Mouse (Mus musculus): ENCODE results near the gene Asic2.

Asic2 gene

DNA sequence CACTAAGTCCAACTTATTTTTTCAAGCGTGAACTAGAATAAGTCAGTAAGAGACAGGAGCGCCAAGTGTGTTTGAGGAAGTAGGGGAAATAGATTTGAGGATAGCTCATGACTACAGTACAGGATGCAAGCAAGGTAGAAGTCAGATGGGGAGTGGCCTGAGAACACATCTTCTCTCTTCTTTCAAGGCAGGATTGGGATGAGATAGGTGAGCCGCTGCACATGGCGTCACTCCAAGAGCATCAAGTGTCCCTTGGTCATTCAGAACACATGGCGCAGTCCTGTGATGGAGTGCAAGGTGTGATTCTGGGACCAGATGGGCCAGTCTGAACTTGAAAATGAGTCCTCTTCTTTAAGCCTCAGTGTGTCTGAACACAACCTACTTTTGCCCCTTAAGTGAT lies 366.5 kb downstream of the Asic2 start:
- no peak for DNase-seq

DNA sequence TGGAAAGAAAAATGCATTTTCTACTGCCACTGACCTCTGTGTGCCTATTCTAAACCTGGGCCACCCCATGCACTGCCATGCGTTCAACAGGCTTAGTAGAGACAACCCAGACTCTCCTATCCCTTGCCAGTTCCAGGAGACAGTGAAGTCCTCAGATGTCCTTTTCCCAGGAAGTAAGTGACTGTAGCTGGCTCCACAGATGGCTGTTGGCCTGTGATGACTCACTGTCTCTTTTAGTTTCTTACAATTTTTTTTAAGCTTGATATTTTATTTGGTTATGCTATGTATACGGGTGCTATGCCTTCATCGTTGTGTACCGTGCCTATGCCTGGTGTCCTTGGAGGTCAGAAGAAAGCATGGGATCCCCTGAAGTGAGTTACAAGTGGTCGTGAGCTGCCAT lies 370.7 kb downstream of the Asic2 start:
- DNase-seq, result no peak

DNA sequence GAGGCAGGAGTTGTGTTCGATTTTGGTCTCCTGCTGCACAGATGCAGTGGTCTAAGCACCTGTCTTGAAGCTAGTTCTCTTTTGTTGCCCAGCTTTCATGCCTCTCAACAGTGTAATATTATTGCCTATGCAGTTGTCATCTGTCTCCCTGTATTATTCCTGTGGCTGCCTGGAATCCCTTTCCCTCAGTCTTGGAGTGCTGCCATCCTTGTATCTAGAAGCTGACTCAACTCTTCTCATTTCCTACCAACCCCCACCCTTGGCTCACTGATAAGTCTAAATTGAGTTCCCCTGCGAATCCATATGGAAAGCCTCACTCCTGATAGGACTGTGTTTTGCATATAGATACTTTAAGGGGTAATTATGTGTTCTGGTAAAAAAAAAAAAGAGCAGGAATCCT lies 373.0 kb downstream of the Asic2 start:
- peak; percentile 22 for DNase-seq

DNA sequence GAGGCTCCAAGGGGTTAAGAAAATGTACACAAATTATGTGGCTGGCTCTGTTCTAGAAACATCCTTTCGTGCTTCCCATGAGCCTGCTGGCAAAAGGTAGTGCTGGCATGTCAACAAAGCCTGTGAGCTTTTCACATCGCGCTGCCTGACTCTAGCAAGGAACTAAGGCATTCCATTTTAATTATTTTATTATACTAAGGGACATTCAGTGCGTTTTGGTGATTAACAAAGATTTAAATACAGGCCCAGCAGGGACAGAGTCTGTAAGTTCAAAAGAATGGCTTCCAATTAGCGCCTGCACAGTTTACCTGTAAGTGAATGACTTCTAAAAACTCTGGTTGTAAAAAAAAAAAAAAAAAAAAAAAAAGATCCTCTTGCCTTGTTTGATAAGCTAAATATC lies 375.5 kb downstream of the Asic2 start:
- no peak for DNase-seq

DNA sequence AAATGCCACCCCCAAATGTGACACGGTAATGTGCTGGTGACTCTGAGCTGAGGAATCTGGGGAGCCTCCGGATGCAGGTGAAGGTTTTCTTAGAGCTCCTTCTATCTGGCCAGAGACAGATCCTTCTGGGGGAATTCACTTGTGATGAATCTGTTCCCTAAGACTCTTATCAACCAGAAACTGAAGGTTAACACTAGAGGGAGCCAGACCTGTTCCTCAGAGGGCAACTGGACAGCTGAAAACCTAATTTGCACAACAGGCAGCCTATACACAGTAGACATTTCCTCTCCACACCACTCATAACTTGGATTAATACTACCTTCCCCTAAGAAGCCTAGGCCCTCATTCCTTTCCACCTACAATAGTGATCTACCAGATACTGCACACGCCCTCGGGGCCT lies 377.3 kb downstream of the Asic2 start:
- DNase-seq, result no peak

DNA sequence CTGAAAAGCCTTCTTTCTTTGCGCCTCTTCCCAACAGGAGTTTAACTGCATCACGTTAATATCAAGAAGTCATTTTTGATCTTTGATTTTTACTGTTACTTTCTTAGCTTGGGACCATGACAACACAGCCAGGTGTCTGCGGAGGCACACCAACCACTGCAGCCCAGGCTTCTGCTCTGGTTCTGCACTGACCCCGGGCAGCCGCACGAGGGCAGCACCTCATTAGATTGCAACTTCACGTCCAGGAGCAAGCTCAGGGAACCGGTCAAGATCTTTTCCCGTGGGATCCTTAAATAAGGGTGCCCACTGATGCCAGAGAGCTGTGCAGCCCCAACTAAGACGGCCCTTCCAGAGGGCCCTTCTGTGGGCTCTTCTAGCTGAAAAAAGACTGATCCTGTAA lies 379.6 kb downstream of the Asic2 start:
- peak; percentile 71 for DNase-seq

DNA sequence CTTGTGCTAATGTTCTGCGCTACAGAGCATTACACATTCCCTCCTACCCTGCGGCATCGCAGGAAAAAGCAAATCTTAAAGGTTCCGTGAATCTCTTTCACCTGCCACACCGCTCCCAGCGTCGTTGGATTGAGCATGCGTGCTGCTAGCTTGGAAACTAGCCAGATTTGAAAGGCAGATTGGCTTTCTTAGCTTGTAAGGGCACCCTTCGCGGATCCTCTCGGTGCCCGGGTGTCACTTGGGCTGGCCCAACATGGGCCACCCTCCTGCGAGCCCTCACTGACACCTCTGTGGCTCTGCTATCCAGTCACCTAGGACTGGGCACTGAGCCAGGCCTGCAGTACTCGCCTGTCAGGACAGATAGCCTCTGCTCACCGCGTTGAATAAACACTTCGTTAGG lies 380.3 kb downstream of the Asic2 start:
- no peak for DNase-seq

DNA sequence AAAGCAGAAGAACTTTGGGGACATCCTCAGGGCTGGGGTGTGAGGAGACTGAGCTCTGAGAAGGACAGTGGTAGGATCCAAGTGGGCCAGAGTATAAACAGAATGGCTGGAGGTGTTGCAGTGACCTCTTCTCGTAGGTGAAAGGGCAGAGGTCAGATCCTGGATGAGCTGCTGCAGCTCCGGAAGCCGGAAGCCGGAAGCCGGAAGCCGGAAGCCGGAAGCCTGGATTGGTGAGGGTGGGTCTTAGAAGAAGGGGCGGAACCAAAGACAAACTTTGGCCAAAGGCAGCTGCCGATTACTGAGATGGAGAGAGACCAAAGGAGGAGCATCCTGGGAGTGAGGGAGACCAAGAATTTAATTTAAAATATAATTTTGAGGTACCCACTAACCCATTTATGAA lies 381.1 kb downstream of the Asic2 start:
- DNase-seq, result no peak

DNA sequence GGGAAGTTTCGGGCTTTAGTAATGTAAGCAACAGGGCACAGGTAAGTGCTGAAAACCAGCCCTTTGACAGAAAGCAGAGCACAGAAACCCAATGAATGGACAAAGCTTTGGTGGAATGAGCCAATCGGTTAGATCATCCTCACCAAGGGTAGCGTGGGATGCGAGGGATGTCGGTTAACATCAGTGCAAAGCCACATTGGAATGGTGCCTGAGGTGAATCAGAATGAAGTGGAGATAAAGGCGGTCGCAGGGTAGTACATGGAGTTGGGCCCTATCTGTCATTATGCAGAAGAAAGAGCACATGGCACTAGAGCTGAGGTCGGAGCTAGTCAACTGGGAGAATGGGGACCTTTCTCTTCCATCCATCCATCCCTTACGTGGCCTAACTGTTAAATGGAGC lies 383.8 kb downstream of the Asic2 start:
- DNase-seq, result no peak

DNA sequence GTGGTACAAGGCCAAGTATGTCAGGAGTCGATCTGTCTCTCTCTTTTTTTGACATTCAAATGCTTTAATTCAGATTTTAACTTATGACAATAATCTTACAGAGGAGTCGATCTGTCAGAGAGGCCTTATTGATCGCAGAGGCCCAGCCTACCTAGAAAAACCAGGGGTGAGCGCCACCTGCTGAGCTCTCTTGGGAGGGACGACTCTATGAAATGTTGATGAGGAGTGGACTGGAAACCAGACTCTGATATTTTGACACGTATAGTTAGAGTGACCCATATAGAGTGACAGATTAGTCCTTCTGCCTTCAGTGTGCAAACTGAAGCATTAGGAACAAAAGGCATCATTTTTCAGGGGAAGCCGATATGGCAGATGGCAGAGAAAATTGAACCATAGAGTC lies 385.1 kb downstream of the Asic2 start:
- DNase-seq, result no peak

DNA sequence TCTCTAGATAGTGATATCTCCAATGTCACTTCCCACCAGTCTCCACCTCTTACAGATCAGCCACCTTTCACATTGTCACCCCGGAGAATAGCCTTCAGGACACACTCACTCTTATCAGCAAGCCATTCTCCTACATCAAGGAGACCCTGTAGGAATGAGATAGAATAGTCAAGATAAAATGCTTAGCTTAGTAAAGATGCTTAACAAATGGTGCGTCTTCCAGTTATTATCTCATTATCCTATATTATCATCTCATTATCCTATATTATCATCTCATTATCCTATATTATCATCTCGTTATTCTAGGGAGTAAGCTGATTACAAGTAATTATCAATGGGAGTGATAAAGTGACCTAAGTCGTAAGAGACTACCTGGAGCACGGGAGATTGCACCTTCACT lies 386.1 kb downstream of the Asic2 start:
- no peak for DNase-seq

DNA sequence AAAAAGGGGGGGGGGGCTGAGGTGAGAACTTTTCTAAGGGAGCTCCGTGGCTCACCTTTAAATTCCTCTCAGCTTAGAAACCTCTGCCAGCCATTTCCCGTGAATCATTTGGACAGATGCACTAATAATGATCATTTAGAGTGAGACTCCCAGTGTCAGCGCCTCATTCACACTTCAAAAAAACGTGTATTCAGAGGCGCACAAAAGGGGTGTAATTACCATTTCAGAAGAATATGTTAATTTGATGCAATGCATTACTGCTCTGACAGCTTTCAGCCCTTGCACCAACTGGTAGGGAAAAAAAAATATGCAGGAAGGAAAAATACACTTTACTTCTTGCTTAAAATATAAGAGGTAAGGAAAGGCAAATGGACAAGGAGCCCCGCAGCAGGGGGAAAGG lies 388.5 kb downstream of the Asic2 start:
- DNase-seq, result no peak

DNA sequence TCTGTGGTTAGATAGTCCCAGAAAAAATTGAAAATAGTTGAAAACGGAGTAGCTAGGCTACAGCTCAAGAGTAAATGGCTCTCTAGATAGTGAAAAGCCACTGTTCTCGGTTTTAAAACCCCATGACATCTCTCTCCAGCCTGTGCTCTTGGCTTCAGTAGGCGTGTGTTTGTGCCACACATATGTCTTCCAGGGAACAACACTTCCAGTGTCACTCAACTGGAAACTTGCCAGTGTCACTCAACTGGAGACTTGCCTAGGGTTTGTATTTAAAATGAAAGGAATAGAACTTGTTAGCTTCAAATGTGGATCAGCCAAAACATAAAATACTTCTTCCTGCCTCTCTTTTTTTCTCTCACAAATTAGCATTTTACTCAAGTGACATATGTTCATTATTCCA lies 397.9 kb downstream of the Asic2 start:
- no peak for DNase-seq

DNA sequence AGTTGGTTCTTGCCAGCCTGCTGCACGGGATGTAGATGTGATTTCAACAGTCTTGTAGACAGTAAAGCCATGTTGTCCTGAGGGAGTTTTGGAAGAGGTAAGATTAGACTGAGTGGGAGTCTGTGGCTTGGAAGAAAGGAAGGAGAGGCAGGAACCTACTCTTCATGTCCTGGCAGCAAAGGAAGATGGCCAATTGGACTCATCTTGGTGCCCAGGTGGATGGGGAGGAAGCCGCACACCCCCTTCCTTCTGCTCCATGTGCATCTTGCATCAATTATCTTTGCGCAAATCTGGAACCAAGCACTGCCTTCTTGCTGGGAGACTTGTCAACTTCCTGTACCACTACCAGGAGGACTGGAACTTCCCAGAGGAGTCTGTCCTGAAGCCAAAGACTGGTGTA lies 403.4 kb downstream of the Asic2 start:
- no peak for DNase-seq

DNA sequence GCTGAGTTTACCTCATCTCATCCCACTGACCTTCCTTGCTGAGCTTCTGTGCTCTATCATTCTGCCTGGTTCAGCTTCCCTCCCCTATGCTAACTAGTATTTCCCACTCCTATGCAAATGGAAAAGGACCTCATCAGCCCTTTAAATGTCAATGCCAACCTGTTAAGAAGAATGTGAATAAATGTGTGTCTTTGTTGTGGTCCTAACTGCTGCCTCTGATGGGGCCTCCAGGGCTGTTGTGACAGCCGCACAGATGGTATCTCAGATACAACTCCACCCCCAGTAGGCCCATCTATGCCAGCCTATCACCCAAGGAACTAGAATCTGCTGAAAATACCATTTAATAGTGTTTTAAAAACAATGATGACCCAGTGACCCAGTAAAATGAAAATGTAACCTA lies 407.9 kb downstream of the Asic2 start:
- DNase-seq, result no peak

DNA sequence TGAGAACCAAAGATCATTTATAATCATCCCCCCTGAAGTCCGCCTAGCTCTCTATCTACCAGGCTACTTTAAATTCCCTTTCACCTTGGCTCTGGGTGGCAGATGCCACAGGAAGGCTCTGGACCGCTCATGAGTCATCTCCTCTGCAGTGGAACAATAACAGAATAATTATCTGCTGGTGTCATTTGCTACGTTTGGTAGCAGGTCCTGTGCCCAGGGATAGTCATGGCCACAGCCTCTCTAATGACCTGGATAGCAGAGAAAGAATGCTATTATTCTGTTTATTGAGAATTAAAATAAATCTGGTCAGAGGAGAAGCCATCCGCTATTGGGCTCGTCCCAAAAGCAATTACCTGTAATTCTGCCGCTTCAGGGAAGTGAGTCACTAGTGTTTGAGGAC lies 425.1 kb downstream of the Asic2 start:
- no peak for DNase-seq

DNA sequence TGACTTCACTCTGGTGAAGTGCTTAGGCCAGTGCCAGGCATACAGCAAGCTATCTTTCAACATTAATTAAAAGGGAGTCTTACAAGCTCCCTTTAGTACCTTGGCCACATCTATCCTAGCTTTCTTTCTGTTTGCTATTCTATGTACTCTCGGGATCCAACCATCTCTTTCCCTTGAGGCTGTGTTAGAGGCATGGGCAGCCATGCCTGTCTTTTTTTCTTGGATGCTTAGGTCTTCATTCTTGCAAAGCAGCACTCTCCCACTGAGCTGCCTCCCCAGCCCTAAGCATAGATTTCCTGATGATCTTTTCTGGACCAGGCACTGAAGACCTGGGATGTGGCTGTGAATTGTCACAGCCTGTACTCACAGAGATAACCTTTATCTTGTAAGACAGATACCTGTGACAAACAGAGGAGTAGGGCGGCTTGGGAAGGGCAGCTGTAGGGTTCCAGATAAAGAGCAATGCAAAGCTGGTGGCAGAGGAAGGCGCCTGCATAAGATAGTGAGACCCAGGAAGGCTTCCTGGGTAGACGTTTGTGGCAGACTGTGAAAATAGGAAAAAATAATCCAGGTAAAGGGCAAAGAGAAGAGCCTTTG lies 433.0 kb downstream of the Asic2 start:
- no peak for DNase-seq

DNA sequence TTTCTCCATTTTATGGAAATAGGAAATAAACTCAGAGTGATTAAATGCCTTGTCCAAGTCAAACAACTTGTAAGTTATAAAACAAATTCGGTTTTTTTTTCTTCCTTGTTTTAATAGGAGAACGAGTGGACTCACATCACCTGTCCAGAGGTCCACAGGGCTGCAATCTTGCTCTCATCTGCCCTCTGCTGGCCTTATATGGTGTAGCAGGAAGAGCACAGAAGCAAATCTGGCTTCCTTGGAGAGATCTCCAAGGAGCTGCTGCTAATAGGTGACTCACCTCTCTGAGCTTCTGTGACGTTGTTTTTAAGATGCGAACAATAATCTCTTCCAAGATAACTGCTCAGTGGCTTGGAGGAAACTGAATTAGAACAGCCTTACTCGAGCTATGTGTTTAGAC lies 433.6 kb downstream of the Asic2 start:
- DNase-seq, result peak; percentile 66

DNA sequence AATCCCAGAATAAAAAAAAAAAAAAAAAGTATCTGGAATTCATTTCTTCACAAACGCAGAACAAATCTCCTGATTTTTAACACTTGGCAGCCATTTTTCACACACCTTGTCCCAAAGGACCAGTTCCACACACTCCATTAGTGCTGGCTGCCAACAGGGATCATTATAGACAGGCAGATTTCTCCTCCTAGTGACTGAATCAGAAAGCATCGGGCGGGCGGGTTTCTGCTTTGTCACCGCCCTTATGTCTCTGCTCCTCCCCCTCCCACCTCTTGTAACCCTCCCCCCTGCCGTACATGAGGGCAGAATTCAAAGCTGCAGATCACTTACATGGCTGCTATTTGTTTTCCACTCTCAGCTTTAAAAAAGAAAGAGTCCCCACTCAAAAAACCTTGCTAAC lies 436.4 kb downstream of the Asic2 start:
- DNase-seq, result no peak

DNA sequence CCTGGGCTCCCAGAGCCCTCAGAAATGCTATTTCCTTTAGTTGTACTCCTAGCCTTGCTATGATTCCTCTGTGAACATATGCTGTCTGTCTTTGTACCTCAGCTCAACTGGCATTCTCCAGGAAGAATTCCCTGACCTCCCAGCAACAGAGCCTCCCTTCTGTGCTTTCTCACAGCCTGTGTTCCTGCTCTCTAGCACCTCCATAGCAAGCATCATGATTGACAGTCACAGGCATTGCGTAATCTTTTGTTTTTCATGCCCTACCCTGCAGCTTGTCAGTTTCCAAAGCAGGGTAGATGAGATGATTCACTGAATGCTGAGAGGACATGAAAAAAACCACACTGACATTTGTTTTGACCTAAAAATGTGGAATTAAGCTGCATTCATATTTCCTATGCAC lies 445.3 kb downstream of the Asic2 start:
- DNase-seq, result no peak

DNA sequence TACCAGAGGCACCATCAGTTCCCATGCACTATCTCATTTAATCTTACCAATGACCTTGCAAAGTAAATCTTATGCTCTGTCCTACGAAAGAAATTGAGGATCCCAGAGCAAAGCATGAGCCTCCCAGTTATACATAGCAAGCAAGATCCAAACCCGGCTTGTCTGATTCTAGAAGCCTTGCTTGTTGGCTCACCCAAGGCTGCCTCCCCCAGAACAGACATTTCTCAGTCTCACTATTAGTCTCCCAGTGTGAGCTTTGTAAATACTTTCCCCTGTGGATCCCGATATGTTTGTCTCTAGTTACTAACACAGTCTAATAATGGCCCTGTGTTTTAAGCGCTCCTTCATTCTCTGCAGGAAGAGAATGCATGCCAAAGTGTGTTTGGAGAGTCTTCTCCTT lies 446.4 kb downstream of the Asic2 start:
- no peak for DNase-seq

DNA sequence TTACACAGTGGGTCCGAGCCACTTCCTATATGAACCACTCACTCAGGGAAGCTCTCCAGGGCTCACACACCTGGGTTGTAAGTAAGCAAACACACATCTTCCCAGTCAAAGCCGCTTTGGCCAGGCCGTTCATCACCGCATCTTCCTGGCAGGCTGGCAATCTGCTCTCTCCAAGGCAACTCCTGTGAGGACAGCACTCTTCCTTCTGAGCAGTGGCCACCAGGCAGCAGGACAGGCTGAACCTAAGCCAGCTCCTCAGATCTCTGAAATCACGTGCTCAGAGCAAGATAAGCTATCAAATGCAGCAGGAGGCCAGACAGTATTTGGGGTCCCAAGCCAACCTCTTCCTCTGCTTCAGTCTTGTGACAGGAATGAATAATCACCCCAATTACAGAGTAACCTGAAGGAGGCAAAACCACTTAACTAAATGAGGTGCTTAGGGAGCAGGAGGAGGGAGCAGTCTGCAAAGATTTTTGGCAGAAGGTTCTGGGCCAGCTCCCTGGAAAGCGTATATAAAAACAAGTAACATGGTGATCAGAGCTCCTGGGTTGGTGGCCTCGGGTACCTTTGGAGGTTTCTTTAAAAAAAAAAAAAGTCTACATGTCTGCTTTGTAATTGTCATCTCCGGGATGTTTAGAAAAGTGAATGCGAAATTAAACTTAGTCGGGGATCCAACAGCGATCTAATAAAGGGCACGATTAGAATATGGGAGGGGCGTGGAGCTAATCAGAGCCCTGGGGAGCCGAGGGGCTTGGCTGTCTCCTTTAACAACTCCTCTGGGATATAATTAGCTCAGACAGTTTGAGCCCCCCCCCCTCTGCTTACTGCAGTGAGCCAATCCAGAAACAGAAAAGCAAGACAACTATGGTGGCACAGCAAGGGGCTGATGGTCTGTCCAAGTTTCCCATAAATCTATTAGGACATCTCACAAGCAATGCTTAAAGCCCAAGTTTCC lies 450.0 kb downstream of the Asic2 start:
- no peak for DNase-seq

DNA sequence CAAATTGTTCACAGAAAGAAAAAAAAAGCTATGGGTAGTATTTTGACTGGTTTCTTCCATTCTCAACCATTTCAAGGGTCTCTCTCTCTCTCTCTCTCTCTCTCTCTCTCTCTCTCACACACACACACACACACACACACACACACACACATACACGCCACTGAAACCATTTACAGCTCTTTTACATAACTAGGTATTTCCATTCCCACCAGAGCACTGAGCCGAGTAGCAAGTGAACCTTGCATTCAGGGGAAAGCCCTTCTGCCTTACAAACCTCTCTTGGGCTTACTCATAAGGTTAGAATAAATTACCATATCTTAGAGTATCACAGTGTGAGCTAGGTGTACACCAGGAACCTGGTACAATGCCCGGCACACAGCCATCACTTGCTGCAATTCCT lies 452.5 kb downstream of the Asic2 start:
- no peak for DNase-seq

DNA sequence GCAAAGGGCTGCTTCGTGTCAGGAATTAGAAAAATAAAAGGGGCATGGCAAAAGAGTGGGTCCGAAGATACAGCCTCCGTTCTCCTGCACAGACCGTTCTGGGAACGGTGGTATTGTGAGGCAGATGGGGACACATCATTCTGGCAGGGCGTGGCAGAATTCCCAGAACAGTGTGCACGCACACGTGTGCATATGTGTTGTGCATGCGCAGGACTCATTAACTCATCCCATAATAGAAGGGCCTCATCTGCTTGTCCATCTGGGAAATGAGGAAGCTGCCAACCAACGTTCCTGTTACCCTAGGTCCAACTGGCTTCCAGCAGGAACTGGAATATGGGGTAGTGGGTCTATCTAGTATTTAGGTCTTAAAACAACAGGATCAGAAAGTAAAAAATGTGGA lies 455.8 kb downstream of the Asic2 start:
- DNase-seq, result no peak

DNA sequence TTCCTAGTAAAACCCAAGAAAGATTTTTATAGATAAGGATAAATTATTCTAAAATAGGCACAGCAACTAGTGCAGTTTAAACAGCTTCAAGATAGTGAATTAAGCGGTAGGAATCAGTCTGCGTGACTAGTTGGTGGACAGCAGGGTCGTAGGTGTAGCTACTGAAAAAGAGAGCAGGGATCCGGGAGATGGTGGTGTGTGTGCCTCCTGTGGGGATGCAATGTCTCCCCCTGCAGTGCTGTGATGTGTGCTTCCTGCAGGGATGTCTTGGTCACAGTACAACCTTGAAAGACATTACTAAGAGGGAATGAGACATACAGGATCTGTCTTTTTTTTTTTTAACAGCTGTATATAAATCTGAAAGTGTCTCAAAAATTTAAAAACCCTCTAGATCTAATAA lies 456.9 kb downstream of the Asic2 start:
- DNase-seq, result no peak

Measured in kidney, adult 9 months (tissue).